Mouse (Mus musculus) embryo, embryonic 10.5 days (tissue): ENCODE data around the gene Barhl1.

Source experiments
- DNase-seq: peaks from one replicate; pipeline ENCODE4 v3.0.0-alpha.2; 2015; ENCODE audit warnings: low spot score

Gene Barhl1

DNA sequence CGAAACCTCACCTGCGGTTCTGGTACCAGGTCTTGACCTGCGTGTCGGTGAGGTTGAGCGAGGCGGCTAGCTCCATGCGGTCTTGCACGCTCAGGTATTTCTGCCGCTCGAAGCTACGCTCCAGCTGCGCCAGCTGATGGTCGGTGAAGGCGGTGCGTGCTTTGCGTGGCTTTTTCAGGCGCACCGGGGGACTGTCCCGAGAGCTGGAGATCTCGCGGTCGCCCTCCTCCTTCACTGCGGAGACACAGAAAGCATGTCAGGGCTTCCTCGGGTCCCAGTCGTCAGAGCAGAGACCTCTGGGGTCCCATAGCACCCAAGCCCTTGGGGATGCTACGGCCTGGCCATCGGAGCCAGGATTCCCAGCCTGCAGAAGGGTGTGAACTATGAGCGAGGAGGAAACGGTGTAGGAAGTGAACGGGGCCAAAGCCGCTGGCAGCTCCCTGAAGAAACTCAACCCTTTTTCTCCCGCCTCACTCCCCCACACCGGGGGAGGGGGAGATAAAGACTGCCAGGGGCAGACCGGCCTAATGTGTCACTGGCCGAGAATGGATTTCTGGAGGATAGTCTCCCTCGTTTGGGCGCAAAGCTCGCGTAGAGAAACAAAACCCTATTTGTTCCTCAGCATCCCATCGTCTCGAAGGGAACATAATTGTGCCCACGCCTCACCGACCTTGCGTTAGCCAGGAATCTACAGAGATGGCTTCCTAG is 5.0 kb downstream of the Barhl1 start:
- no peak for DNase-seq

DNA sequence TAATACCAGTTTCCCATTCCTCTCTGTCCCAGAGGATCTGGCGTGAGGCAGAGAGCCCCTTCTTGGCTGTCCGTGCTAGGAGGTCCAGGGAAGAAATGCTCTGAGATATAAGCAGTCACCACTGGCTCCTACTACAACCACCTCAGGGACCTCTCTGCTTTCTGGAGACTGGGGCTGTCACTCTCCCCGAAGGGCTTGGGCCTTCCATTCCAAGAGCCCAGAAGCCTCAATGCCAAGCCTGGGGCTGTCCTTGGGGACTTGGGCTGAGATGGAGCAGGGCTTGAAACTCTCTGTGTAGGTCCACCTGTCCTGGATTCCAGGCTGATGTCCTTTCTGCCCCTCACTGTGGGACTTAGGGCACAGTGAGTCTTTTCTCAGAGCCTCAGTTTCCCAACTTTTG is 5.6 kb downstream of the Barhl1 start:
- no peak for DNase-seq

DNA sequence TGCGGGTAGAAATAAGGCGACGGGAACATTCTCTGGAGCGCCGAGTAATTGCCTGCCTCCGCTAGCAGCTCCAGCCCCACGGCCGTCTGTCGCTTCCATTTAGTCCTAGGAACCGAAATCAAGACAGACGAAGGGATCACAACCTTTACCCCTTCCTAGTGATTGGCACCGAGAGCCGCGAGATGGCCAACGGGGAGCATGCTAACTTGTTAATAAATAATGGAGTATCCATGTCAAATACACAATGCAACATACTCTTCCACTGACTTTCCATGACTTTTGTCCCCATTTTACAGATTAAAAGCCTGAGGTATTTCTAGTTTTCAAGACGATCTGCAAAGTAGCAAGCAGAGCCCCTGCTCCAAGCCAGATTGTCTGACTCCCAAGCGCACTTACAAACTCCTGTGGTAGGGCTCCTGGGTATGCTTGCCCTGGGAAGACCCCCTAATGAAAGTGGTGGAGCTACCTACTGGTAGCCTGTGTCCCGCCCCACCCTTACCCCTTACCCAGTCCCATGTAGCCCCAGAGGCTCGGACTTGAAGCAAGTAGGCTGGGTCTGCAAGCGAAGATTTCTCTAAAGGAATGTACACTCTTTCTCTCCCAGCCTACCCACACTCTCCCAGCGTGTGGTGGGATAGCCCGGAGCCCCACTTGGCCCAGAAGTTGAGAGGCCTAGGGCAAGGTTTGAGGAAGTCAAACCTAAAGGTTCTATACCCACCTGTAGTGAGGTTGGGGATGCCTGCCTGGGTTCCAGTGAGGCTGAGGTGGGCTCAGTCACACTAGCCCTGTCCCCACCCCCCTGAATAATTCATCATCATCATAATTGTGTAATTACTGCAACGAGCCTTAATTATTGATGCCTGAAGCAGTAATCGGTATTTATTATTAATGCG is 6.4 kb downstream of the Barhl1 start:
- peak; percentile 15 for DNase-seq

DNA sequence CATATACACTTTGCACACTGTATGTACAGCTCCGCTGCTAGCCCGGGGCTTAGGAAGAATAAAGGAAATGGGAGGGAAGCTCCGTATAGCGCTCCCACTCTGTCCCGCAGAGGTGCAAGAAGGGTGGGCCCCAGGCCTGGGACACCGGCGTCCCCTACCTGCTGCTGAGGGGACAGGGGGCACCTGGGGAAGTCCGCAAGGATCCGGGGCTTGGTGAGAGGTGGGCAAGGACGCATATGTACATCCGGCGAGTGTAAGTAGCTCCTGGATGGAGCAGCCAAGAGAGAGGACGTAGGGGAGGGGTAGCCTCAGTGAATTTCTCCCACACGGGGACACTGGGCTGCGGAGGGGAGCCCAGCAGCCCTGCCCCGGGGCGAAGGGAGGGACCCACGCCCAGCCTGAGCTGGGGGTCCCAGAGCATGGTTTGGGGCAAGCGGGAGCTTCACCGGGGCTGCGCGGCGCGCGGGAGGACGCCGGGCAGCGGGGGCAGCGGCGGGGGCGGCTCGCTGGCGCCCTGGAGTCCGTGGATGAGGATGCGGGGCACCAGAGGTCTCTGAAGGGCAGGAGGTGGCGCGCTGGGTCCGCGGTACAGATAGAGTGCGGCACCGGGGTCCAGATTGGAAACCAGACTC is 7.2 kb downstream of the Barhl1 start:
- DNase-seq = peak; percentile 22

DNA sequence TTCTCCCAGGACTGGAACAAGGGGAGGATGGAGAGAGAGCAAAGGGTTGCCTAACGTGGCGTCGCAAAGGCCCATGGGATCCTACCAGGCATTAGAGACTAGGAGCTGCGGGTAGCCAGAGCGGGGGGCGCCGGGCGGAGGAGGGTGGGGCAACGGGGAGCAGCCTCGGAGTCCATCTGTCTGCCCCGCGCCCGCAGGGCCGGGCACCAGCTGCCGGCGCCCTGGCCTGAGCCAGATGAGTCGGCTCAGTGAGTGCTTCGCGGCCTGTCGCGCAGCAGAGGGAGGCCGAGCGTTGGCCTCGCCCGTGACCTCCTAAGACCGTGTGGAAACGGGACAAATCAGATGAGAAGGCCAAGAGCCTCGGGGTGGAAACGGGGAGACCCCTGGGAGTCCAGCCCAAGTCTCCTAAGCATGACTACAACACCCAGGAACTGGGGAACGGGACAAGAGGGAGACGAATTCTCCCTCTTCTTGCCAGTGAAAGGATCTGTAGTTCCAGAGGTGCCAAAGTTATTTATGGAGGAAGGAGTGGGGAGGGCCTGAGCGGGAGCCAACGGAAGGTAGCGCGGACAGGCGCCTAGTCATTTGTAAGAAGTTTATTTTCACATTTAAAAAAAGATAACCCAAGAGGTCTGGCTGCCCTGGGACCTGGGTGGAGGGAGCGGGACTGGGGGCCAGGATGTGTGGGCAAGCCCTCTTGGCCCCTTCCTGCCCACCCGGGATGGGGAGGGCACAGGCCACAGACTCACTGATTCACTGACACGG is 7.9 kb downstream of the Barhl1 start:
- peak; percentile 64 for DNase-seq

DNA sequence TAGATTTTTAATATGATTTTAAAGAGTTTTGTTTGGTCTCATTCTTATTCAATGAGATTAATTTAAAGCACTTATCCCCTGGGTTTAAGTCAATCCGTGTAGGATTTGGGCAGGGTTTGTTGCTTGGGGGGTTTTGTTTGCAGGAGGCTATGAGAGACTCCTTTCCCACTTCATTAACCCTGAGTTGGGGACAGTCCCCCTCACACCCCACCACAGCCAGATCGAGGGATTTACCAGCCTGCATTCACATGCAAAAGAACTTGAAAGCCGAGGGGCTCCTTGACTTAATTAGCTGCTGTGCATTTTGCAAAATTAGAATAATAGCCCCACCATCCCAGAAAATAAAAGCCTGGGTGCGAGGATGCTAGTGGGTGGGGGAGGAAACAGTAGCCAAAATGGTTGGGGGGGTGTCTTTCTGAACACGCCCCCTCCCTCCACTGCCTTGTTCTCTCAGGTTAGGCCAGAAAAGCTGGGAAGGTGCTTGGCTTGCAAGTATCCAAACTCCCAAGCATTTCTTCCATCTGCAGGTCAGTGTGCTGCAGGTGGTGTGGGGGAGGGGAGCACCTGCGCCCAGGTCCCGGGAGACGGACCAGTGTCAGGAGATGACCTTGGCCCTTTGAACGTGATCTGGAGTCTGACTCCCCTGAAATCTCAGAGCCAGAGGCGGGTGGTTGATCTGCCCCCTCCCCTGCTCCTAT is 8.6 kb downstream of the Barhl1 start:
- DNase-seq = peak; percentile 17

DNA sequence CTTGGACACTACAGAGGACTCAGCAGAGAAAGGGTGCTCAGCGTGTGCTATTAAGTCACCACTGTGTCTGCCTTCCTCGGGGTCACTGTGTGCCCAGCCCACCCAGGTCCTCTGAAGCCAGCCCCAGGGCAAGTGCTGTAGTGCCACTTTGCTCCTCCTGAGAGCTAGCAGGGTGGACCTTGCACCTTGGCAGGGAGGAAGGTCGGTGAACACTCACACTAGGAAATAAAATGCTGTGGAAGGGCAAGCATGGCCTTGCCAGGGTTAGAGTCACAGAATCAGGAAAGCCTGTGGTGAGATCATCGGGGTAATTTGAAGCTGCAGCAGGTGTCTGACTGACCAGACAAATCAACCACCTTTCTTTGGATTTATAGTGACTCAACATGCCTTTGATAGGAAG is 10.9 kb downstream of the Barhl1 start:
- peak; percentile 9 for DNase-seq

DNA sequence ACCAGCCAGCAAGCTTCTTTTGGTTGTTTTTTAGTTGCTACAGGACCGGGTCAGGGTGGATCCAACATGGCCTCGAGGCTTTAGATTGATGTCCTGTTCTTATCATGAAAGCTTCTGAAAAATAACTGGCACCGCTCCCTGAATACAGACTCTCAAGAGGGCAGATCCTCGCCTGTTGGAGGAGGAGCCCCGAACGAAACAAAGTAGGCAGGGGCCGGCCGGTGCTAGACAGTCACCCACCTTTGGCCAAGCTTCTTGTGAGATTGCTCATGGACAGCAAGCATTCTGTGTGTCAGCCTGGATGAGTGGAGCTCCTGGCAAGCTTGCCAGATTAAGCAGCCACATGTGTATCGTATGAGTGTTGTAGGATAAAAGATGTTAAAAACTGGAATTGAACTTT is 11.7 kb downstream of the Barhl1 start:
- no peak for DNase-seq

DNA sequence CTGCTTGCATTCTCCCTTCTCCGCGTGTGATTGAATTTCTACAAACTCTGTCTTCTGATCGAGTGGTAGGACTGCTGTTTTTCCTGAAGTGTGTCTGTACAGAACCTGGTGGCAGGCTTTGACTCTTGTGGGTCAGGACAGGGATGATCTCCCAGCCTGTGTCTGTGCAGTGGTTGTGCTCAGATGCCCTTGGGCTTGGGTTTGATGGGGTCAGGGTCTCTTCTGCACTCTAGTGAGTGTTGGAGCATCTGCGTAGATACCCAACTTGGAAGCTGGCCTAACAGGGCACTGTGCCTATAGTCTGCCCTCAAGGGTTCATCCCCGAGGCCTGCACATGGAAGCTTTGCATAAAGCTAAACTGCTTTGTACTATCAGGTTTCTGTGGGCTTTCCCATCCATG is 12.6 kb downstream of the Barhl1 start:
- DNase-seq = no peak

DNA sequence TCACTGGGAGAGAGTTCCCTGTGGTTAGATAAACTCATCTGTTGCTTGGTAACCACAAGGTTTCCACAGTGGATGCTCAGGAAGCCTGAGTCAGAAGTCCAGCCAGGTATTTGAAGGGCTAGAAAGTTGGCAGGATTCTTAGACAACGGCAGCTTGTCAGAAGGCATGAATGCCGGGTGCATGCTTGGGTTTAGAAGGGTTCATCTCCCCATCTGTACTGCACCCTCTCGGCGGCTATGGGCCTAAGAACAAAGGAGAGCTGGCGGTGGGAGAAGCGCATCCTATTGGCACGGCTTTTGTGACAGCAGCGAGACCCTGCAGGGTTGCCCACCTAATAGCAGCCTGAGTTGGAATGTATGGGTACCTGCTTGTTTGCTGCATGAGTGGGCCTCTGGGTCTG is 14.2 kb downstream of the Barhl1 start:
- DNase-seq = no peak

DNA sequence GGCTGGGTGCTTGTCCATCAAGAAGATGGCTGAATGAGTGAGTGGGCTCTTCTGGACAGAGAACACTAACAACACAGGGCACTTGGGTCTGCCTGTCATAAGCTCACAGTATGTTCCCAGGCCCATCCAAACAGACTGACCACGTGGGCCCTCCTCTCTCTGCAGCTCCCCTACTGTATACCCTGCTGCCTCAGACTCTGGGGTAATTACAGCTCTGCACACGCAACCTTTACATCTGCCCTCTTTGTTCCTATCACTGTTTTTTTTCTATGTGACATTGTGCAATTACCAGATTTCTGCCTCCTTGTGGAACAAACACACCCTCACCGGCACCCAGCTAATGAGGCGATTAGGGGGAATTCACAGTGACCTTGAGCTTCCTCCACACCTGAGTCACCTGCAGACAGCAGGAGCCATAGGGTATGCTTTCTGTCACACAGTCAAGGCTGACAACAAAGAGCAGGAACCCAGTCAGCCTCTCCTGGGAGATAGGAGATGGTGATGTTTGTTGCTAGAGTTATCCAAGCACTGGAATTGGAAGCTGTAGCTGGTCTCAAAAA is 19.0 kb downstream of the Barhl1 start:
- no peak for DNase-seq

DNA sequence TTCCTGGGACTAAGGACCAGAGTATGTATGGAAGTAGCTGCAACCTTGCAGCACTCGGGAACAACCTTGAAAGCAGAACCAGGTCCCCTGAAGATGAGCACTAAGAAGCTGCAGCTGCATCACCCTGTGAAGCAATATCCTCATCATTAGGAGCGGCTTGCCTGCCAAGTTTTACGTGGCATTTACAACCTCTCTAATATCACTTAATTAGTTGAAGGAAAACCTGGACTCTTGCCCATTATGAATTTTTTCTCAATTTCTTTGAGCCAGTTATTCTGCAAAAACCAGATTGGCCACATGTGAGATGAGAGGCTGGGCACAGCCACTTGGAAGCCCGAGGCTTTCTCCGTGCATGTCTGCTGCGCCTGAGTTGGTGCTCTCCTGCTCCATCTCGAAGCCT is 20.6 kb downstream of the Barhl1 start:
- DNase-seq = no peak

DNA sequence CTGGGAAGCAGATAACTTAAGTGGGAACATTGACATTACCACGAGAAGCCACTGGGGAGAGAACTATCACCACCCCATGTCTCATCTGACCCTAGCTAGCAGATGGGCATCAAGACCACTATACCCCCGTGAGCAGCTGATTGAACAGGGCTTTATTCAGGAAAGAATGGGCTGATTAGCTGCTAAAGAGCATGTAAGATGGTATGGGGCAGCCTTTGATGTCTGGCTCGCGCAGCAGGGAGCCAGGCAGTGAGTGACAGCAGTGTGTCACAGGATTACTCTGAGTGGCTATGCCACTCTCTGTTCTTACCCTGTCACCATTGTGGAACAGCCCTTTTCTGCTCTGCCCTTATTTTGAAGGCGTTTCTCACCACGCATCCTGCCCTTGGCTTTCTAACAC is 22.9 kb downstream of the Barhl1 start:
- DNase-seq = no peak

DNA sequence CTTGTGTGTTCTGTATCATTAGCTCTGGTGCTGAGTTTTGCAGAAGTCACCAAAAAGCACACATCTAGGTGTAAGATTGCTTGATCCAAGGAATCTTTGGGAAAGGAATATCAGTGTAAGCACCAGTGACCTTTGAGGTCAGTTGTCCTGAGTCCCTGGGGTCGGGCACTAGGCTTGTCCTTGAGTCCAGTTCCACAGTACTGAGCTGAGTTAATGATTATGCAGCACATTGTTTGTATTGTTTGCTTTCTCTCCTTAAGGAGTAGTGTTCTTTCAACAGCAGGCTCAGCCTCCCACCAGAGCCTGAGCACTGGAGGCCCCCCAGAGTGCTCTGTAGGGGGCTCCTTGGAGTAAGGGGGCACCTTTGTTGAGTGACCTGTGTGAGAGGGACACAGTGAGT is 23.7 kb downstream of the Barhl1 start:
- no peak for DNase-seq

DNA sequence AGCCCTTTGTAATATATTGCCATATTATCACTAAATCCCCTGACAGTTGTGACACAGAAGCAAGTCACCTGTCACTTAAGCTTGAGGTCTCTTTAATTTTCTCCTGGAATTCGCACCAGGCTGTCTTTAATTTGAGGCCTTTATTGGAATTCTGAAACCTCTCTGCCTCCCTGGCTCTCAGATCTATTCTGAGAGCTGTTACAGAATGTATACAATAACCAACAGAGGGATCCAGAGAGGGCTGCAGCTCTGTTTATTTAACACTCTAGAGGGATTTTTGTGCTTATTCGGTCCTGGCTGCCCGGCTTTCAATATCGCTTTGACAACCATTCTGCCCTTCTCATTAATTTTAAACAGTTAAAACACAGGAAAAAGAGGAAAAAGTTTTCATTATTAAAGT is 31.6 kb downstream of the Barhl1 start:
- no peak for DNase-seq

DNA sequence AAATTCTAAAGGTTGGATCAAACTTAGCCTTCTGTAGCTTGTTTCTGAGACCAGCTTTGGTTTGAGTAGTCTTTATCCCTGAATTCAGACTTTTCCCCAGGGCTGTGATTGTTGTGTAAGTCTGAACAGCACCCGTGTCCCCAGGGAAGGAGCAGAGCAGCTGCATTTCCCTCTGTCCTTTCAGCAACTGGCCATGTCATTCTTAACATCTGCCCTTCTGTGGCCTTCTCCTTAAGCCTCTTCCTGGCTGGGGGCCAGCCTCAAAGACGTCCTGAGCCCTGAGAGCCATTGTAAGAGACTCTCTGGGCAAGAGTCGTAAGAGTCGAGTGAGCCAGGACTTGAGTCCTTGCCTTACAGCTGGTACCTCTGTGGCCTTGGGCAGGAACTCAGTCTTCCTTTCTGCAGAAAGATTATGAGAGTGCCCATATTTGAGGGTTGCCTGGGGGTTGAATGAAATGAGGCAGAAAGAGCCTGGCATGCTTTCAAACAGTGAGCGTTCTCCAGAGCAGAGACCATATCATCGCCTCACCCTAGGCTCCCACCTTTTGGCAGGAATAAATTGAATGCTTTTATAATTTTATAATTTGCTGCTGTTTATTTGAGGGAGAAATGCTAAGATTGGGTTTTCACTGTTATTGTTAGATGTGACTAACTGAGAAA is 33.5 kb downstream of the Barhl1 start:
- DNase-seq = no peak

DNA sequence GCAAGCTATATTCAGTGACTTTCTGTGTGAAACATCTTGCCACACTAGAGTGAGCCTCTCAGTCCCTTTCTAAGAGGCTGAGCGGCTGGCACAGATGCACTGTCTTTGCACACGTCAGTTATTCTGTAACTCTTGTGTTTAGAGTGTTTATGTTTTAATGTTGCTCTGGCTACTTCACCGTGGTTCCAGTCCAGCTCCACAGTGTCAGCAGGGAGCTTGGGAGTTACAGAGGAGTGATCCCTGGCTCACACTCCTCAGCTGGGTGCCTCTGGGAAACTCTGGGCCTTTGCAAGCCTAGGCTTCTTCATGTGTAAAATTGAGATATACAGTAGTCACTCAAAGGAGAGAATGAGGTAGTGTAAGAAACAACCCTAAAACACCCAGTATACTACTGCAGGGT is 34.4 kb downstream of the Barhl1 start:
- no peak for DNase-seq

DNA sequence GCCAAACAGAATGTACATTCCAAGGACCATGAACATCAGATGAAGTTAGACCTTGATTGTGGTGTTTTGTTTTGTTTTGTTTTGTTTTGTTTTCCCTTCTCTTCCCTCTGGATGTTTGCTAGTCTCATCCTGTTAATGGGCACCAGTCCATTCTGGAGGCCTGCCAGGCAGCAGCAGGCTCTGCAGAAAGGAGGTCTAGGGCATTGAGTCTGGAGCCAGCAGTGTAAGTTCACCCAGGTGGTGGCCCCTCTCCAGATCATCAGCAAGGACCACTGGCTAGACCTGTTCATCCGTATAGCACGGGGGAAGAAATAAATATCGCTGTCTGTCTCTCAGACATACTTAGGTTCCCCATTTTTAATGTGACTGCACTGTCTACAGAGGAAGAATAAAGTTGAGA is 35.2 kb downstream of the Barhl1 start:
- no peak for DNase-seq

DNA sequence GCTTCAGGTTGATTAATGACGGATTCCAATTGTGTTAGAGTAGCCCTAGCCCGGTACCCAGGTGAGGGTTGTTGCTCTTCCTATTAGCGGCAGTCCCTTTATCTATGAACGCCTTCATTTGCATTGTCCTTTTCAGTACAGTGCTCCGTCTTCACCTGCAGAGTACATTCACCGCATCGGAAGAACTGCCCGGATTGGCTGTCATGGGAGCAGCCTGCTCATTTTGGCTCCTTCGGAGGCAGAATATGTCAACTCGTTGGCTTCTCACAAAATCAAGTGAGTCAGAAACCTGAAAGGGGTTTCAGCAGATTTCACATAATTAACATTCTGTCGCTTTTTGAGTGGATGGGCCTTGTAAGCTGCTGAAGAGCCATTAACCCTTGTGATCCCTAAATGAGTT is 40.9 kb downstream of the Barhl1 start:
- DNase-seq = no peak

DNA sequence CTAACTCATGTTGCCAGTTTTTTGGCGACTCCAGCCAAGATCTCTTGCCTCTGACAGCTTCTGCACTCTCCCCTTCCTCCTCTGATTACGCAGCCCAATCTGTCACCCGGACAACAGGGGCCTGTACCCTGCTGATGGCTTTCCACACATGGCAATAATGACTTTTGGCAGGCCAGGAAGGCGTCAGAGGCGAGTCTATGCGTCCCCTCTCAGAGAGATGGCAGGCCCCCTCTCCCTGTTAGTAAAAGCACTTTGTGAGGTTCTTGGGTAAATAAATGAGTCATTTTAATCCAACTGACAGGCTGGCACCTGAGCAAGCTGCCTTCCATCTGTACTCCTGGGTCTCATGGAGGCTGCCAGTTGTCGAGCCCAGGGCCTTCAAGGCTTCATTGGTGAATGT is 49.0 kb downstream of the Barhl1 start:
- DNase-seq = no peak

DNA sequence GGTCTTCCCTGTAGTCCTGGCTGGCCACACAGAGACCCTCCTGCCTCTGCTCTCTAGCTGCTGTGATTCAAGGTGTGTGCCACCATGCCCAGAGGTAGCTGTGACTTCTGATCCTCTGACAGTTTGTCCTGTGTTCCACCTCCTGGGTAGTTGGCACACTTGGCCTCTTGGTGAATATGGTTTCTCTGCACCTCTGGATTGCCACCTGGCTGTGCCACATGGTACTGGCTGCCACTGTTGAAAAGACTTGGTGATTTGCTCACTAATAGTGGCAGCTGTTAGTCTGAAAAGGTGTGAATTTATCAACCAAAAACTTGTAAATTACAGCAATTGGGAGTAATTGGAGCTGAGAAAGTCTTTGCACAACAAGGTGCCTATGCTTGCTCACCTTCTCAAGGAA is 52.6 kb downstream of the Barhl1 start:
- DNase-seq = no peak
